Mouse (Mus musculus) large intestine, adult 2 months (tissue): ENCODE results near the gene Nmt1. TPM values are rescaled to one million over a fixed set of nuclear protein-coding genes. Genes with fewer than 3 reads are reported as not detected.

Experiments used
- DNase-seq: peaks from one replicate; pipeline ENCODE4 v3.0.0-alpha.2; 2012; ENCODE audit warnings: low read depth, low spot score
- WGBS: fragments of 180-500 bp; shearing (Covaris S2); methylation state at CpG from one replicate; pipeline ENCODE4 v1.1.7; 2018; 5-methylcytosine and 5-hydroxymethylcytosine counted together
- polyA plus RNA-seq: library from polyadenylated mRNA; depleted of rRNA; stranded (reverse); fragments of >200 nt; gene quantifications from 2 replicates; pipeline ENCODE4 v1.2.3, GENCODE M21; 2012

Nmt1 gene
- polyA plus RNA-seq, 1 experiment: 50.0 TPM

DNA sequence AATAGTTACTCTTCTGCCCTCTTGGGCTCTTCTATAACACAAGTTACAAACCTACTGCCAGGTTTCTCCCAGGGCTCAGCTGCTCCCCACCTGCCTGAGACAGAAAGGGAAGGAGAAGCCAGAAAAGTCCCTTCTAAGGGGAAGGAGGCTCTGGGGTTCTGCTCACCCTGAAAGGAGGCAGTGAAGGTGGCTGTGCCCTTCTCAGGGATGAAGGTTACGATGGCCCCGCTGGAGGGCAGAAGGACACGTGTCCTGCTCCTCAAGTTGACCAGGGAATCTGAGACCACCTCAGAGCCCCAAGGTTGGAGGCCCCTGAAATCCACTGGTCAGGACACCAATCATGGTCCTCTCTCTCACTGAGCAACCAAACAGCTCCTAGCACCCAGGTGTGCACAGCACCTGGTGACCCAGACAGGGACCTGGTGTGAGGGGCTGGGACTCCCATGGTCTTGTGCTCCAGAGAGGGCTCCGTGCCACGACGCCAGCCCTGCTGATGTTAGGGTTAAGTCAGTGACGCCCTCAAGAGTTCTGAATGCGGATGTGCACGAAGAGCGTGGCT lies 42.4 kb downstream of the Nmt1 start:
- 90% methylated on average over 10 of the region's 10 CpGs for WGBS
- DNase-seq: no peak

DNA sequence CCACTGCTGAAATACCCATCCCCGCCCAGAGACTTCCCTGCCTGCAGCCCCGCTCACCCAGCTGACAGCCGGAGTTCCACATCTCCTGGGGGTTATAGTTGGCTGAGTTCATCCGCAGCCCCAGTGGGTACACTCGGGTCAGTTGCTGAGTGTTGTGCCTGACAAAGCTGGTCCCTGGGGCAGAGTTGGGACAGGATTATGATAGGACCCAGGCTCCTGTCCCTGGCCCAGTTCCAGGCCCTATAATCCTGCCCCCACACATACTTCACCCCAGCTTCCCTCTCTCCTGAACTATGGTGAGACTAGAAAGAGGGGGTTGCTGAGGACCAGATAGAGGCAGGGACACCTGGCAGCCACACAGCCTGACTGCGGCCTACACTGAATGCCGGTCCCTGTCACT lies 45.7 kb downstream of the Nmt1 start:
- WGBS: 81% methylated on average over 7 of the region's 7 CpGs
- no peak for DNase-seq

- WGBS: 85% methylated on average over 10 of the region's 10 CpGs
- no peak for DNase-seq
These were observed 46.2 kb downstream of the Nmt1 start for GRCm38 (mm10) chr11:103074121-103074650.

- WGBS: 52% methylated on average over 10 of the region's 10 CpGs
- no peak for DNase-seq
These were observed 46.9 kb downstream of the Nmt1 start for GRCm38 (mm10) chr11:103074796-103075323.

- no peak for DNase-seq
- WGBS: 86% methylated on average over 7 of the region's 7 CpGs
These were observed 48.0 kb downstream of the Nmt1 start for GRCm38 (mm10) chr11:103076010-103076409.

GRCm38 (mm10) chr11:103076581-103076980 lies 48.6 kb downstream of the Nmt1 start:
- DNase-seq: no peak
- WGBS: 87% methylated on average over 8 of the region's 8 CpGs

DNA sequence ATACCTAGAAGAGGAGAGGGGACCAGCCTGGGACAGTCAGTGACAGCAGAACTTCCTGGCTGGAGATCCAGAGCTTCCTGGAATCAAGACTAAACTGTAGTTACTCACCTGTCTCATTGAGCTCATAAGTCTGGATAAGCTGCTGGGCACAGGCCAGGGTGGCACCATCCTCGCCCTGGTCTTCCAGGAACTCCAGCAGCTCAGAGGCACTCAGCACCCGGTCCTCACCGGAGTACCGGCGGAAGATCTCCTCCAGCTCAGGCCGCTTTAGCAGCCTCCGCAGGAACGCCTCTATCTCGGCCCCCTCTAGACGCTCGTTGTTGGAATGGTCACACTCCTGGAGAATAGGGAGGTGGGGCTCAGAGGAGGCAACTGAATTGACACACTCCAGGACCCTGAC lies 50.1 kb downstream of the Nmt1 start:
- no peak for DNase-seq
- 91% methylated on average over 11 of the region's 11 CpGs for WGBS

DNA sequence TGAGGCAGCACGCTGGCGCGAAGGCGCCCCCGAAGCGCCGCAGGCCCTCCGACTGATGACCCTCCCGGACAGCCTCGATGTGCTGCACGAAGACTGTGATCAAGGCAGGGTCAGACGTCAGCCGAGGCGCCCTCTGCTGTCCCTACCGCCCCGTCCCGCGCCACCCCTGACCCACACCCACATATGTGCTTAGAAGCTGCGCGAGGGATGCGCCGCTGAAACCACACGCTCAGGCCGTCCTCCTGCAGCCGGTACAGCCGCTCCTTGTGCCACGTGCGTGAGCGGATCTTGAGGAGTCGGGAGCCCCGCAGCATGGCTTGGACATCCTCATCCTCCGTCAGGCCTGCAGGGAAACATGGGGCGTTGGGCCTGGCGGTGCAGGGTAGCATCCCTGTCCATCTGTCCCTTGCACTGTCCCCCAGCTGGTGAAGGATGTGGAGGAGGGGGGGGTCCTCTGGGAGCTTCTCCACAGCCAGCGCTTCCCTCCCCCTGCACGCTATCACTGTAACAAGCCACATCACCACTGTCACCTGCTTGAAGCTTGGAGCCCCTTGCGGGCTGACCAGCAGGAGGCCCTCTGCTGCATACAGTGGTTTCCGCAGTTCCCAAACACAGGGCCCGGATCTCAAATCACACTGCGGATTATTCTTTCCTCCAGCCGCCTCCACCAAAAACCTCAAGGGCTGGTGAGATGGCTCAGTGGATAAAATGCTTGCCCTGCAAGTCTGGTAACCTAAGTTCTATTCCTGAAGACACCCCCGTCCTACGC lies 52.5 kb downstream of the Nmt1 start:
- WGBS: 22% methylated on average over 43 of the region's 43 CpGs

DNA sequence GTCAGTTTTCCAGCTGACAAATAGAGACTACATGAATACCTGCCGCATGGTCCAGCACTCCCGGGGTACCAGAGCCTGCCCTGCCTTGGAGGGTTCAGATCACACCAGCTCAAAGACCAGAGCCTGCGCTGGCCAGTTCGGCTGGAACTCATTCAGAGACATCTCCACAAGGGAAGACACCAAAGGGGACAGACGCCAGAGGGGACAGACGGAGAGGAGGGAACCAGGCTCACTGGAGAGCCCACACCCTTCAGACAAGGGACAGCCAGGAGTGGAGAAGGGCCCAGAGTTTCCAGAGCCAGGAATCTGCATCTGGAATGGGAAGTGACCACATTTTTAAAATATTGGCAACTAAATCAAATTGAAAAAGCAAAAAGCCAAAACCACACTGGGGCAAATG lies 53.6 kb downstream of the Nmt1 start:
- no peak for DNase-seq
- 79% methylated on average over 6 of the region's 6 CpGs for WGBS

More for the DNA sequence above, 52.5 kb downstream of the Nmt1 start:
- DNase-seq: no peak

GRCm38 (mm10) chr11:103093306-103093705 lies 65.3 kb downstream of the Nmt1 start:
- WGBS: 53% methylated on average over 7 of the region's 7 CpGs
- no peak for DNase-seq

- no peak for DNase-seq
- 29% methylated on average over 20 of the region's 20 CpGs for WGBS
These were observed 66.2 kb downstream of the Nmt1 start for GRCm38 (mm10) chr11:103093862-103094833.

DNA sequence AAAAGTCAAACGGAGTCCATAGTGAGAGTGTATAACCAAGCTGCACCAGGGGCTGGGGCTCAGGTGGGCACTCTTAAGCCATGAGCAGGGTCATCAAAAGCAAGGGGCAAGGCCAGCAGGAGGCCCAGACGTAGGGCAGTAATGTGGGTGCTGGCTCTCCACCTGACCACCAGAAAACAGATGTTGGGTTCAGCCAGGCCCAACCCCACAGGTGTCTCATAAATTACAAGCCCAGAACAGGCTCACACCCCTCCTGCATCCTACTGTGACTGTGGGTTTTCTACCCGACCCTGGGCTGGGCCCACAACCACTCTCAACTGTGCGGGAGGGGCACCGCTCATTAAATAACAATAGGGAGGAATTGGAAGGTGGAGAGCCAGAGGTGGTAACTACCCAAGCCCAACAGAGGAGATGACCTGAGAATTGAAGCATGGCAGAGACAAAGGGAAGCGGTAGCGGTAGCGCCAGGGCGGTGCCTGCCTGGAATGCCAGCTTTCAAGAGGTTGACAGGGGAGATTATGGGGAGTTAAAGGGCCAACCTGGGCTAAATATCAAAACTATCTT lies 67.2 kb downstream of the Nmt1 start:
- DNase-seq: no peak
- 69% methylated on average over 9 of the region's 9 CpGs for WGBS

GRCm38 (mm10) chr11:103095801-103096200 lies 67.8 kb downstream of the Nmt1 start:
- no peak for DNase-seq
- WGBS: 94% methylated on average over 6 of the region's 6 CpGs

DNA sequence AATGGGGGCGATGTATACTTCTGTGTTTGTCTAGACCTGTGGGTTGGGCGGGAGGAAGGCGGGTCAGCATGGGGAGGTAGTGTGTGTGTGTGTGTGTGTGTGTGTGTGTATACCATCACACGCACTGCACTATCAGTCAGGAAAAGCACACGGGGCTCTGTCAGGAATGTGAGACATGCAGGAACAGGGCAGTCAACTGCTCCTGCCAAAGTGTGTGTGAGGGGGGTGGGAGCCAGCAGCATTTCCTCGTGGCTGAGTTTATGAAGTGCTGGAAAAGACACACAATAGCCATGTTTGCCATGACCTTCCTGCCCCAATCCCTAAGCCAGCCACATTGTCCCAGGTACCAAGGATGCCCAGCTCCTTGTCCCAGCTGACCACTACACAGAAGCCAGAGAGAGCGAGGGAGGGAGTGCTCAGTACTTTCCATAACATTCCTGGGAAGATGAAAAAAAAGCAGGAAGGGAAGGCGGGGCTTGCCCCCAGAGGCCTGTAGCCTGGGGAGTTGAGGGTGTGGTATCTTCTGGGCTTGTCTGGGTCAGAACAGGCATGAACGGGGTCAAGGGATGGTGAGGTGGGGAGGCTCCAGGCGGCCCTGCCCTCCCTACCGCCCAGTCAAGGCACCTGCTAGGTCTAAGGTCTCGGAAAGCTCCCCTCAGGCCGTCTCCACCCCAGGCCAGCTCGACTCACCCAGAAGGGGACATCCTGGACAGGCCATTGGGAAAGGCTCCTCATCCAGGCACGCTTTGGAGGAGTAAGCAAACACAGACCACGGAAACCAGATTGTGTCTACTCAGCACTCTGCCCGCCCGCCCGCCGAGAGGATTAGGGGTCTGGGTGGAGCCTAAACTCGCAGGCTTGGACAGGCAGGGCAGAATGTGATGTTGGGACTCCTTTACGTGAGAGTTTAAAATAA lies 69.2 kb downstream of the Nmt1 start:
- no peak for DNase-seq
- 26% methylated on average over 22 of the region's 22 CpGs for WGBS

DNA sequence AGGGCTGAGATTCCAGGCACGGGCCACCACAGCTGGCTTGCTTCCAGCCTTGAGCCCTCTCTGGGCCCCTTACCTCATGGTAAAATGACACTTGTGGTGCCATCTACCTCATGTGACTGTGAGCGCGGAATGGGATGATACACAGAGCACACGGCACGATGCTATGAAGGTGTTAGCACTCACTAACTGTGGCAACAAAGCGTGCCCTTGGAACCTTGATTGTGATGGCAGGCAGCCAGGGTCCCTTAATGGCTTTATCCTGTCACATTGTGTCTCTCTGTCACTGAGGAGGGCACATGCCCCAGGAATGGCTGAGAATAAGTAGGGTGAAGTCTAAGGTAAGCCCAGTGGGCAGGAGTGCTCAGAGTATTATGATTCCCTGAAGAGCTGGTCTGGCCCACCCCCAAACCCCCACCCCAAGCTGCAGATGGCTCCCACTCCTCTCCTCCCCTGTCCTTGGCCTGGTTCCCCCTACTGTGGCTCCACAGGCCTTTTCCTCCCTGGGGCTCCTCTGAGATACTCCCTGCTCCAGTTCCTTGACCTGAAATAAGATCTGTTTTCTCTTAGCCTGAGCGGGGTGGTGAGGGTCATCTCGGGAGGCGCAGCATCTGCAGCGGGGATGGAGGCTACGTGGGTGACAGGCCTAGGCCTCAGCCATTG lies 70.7 kb downstream of the Nmt1 start:
- no peak for DNase-seq
- 66% methylated on average over 11 of the region's 11 CpGs for WGBS

- no peak for DNase-seq
- 82% methylated on average over 12 of the region's 12 CpGs for WGBS
These were observed 71.5 kb downstream of the Nmt1 start for GRCm38 (mm10) chr11:103099352-103099940.

DNA sequence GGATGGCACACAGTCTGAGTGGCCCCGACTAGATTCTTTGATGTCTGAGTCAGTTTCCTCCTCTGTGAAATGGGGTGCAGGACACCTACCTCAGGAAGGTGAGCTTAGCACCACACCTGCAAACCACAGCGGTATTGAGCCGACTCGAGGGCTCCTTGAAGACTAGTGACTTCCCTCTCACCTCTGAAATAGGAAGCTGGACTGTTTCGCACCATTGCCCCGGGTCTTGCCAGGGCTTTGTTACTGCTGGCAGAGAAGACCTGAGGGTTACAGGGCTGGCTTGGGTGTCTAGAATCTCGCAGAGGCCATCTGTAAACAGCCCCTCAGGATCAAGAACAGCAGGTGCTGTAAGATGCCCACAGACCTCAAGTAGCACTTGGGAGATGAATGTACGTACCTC lies 72.4 kb downstream of the Nmt1 start:
- 62% methylated on average over 8 of the region's 8 CpGs for WGBS
- DNase-seq: no peak

DNA sequence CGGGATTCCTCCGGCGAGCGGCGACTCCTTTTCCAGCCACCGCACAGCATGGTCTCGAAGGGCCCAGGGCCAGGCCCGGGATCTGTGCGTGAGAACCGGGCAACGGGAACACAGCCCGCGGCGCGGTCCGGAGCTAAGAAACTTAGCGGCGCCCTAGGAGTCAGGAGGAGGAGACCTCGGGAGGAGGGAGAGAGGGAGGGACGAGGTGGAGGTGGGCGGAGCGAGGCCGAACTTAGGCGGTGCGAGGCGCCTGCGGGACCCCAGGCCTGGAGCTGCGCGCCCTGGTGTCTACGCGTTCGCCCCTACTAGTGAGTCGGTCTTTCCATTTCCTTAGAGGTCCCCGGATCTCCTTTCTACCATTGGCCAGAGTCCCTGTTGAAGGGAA lies 73.5 kb downstream of the Nmt1 start, which contains the start of the genes Plcd3 and Acbd4:
Gene Plcd3, minus strand, starts transcription at position 178 of the 385 bp plus-strand sequence.
Gene Acbd4, plus strand, starts transcription at position 202 of the 385 bp plus-strand sequence.
- under 1% methylated on average over 34 of the region's 34 CpGs for WGBS

More for the DNA sequence above, 73.5 kb downstream of the Nmt1 start, which contains the start of the genes Plcd3 and Acbd4:
- DNase-seq: no peak
